Mouse (Mus musculus) ovary, adult 18-20 months (tissue): Measurements from ENCODE around the gene Gm10490.

Experiments used
- DNase-seq: peaks from one replicate; pipeline ENCODE4 v3.0.0; 2022; ENCODE audit warnings: low spot score, mixed read lengths

Gm10490 gene

DNA sequence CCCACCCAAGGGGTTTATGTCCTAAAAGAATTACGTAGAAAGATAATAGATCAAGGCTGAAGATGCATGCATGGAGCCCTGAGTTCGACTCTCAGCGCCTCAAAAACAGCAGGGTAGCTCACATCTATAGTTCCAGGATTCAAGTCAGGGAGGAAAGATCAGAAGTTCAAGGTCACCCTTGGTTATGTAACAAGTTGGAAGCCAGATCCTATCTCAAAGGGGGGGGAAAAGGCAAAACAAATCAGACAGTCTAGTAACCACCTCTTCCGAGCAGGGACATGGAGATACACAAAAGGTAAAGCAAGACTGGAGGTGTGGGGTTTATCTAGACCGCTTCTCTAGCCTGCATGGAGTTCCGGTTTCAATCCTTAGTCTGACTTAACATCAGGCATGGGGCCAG lies 16.9 kb downstream of the Gm10490 start:
- DNase-seq = no peak

DNA sequence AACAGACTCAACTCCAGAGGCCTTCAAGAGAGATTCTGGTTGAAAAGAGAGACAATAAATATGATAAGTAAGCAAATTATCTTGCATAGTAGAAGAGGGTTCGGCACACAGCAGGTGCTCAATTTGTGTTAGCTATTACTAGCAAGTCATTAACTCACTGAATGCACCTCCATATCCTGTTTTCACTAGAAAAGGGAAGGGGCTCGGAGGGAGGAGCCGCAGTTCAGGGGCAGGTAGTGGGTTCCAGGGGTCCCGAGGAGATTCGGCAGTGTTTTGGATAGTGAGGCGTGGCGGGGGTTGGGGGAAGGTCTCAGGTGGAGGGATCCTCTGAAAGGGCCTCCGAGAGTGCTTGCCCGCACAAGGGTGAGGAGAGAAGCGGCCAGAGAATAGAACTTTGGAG lies 17.8 kb downstream of the Gm10490 start:
- DNase-seq = no peak

DNA sequence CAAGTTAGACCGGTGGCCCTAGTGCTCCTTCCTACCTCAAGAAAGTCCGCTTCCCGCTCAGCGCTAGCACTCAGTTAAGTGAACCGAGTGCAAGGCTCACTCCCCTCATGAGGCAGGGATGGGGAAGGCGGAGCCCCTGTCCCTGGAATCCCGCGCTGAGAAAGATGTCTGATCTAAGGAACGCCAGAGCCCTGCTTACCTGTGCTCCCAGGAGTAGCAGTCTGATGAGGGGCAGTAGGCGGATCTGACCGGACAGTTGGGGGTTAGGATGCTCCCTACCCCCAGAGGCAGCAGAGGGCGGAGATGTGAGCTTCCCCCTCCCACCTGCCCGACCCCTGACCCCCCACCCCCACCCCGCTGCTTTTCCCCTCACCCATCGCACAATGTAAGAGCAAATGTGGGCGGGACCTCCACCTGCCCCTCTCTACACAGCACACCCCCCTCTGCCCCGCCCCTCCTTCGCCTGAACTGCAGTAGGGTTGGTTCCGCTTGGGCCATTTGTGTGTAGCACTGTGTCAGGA lies 19.0 kb downstream of the Gm10490 start, which contains the start of gene Eras:
TSS of gene Eras (minus strand) at position 338 of the 521 bp plus-strand sequence.
- no peak for DNase-seq

- DNase-seq = no peak
These were observed 27.5 kb downstream of the Gm10490 start for GRCm38 (mm10) chrX:7936874-7937273.

DNA sequence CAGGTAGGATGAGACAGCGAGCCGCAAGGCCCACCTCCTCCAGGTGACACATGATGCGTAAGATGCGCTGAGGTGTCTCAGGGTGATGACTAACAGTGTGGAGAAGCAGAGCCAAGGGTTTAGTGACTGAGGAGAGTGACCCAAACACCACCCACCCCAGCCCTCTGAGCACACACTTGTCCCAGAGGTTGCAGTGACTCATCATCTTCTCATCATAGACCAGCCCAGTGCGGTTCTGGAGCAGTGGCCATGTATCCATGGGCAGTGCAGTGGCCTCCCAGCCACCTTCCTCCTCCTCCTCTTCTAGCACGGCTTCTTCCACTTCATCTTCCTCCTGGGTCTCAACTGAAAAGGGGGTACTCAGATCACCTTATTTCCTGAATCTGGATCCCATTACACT lies 28.3 kb downstream of the Gm10490 start:
- no peak for DNase-seq

- DNase-seq = no peak
These were observed 36.3 kb downstream of the Gm10490 start for GRCm38 (mm10) chrX:7945618-7946017.

DNA sequence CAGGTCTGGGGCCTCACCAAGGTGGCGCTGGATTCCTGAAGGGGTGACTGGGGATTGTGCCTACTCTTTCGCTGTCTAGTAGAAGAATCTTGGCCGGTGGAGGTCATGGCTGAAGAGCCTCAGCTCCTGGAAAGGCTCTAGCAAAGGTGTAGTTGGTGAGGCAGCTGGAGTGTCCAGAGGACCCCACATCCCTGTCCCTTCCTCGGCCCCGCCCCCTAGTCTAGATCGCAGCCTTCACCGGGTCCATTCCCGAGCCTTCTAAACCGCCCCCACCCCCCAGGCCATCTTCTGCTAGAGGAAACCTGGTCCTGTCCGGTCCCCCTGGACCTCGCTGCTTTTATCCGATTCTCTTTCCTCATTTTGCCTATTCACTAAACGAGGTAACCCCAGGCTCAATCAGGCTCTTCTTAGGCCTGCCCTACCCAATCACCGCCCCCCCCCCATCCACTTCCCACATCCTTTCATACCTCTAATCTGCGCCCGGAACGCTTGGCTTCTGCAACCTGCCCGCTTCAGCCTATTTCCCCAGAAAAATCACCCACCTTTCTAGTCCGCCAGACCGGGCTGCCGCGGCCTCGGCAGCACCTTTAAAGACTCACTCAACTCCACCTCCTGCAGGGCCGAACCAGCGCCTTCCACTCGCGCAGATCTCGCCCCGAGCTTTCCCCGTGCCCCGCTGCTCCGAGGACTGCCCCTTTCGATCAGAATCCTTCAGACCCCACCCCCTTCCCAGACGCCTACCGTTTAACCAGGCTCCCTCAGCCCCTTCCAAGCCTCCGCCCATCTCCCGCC lies 38.0 kb downstream of the Gm10490 start, which contains the start of gene Hdac6:
TSS of gene Hdac6 (minus strand) at position 782 of the 792 bp plus-strand sequence.
- no peak for DNase-seq

DNA sequence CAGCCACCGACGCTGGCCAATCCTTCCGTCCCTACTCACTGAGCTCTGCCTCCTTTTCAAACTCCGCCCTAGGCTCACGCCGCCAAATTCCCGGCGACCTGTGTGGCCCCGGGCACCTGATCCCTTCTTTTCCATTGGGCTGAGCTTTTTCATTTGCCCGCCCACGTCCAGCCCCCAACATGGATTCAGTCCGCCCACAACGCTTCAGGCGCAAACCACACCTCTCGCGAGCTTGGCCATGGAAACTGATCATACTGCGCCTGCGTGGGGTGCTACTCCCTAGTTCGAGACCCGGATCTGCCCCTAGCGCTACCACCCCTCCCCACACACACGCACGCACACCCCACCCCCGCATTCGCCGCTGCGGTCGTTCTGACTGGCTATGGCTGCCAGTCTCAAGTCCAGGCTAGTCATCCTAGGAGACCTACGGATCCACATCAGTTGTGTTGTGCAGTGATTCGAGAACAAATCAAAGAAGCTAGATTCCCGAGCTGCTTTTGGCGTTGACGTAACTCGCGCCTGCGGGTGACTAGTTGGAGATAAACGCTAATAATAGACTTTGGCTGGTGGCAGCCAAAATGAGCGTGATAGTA lies 38.7 kb downstream of the Gm10490 start:
- DNase-seq = peak; percentile 94

DNA sequence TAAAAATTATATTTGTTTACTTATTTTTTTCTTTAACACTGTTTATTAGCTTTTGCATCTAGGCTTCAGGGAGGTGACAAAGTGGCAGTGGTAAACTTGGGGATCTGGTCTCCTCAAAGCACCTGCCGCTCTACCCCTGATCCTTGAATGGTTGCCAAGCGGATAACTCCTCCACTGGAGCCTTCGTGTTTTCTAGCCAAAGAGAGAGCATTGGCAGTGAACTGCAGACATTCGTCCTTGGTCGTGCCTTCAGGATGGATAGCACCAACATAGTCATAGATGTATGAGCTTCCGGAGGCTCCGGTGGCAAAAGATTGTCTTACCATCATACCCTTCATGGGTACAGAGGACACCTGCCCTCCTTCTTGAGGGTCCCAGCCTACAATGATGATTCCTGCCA lies 40.7 kb downstream of the Gm10490 start:
- peak; percentile 23 for DNase-seq

- no peak for DNase-seq
These were observed 49.5 kb downstream of the Gm10490 start for GRCm38 (mm10) chrX:7958868-7959267.
